Mouse (Mus musculus): ENCODE results near the gene Msrb3.

DNA sequence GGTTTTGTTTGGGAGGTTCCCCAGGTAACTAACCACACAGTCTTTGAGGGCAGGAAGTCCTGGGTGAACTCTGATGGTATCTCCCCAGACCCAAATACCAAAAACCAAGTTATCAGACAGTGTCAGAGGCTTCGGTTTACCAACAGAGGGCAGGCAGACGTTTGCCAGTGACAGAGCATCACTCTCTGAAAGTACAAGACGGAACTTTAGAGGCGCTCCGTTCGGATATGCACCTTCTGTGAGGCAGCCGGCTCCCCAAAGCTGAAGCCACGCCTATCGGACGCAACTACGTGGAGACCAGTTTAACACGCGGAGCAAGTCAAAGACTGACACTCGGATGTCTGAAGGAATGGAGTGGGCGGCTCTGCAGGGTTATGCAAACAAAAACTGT is 3.0 kb downstream of the Msrb3 start:
- no peak for TF ChIP-seq ZKSCAN1 (IDR thresholded peaks at IDR 0.05; ENCODE audit: borderline replicate concordance, low read depth, low read length)
- TF ChIP-seq MEF2A (IDR thresholded peaks at IDR 0.05; ENCODE audit: borderline replicate concordance, low read depth, low read length): no peak
- no peak for TF ChIP-seq ZC3H11A (IDR thresholded peaks at IDR 0.05; ENCODE audit: low read depth, low read length)
- no peak for TF ChIP-seq POLR2A (IDR thresholded peaks at IDR 0.05; ENCODE audit: low read depth, low read length)
- no peak for TF ChIP-seq ETS1 (conservative IDR thresholded peaks at IDR 0.05; ENCODE audit: low read depth, low read length)
- no peak for TF ChIP-seq EP300 (IDR thresholded peaks at IDR 0.05; ENCODE audit: low read length)
- no peak for TF ChIP-seq CTCF (conservative IDR thresholded peaks at IDR 0.05 in 1 of 2, IDR thresholded peaks at IDR 0.05 in 1 of 2; ENCODE audit: low read depth in 2 of 2, low read length in 2 of 2)
- no peak for TF ChIP-seq BHLHE40 (IDR thresholded peaks at IDR 0.05; ENCODE audit: low read depth, low read length)
- TF ChIP-seq GABPA (IDR thresholded peaks at IDR 0.05; ENCODE audit: insufficient replicate concordance, low read depth, low read length): no peak
- TF ChIP-seq USF1 (IDR thresholded peaks at IDR 0.05; ENCODE audit: low read depth, low read length): no peak
- TF ChIP-seq CHD2 (IDR thresholded peaks at IDR 0.05; ENCODE audit: low read length): no peak
- TF ChIP-seq MAX (IDR thresholded peaks at IDR 0.05; ENCODE audit: low read length): no peak
- no peak for TF ChIP-seq E2F4 (IDR thresholded peaks at IDR 0.05; ENCODE audit: insufficient replicate concordance, low read depth, low read length)
